Mouse (Mus musculus): Measurements from ENCODE around the gene Lrrfip1. TPM values are rescaled to one million over a fixed set of nuclear protein-coding genes. Genes with fewer than 3 reads are reported as not detected.

Gene Lrrfip1
- total RNA-seq, 1 experiment from 2014 or later: 190 TPM

GRCm38 (mm10) chr1:90981346-90981745 lies 17.2 kb upstream of the Lrrfip1 start:
- ATAC-seq (replicated peaks in 1 of 2; ENCODE audit: insufficient read depth in 1 of 2, low FRiP score in 2 of 2, low TSS enrichment in 1 of 2, low read depth in 1 of 2, poor library complexity in 2 of 2, severe bottlenecking in 2 of 2): no peak

GRCm38 (mm10) chr1:90995916-90996315 lies 2.6 kb upstream of the Lrrfip1 start:
- ATAC-seq (replicated peaks in 1 of 2; ENCODE audit: insufficient read depth in 1 of 2, low FRiP score in 2 of 2, low TSS enrichment in 1 of 2, low read depth in 1 of 2, poor library complexity in 2 of 2, severe bottlenecking in 2 of 2): no peak

DNA sequence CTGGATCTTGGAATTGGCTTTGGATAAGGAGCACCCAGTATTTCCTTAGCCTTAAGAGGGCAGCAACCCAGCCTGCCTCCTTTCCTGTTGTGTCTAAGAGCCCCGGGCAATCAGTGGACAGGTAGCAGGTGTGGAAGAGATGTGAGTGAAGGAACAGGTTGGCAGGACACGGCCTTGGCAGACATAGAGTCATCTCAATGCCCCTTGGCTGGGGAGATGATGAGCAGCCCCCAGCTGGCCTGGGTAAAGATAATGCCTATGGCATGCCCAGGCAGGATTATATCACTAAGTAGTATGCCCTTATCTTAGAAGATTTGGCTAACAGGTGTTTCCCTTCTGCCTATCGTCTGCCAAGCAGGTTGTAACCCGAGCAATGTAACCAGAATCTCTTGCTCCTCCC lies 1.4 kb upstream of the Lrrfip1 start:
- ATAC-seq (replicated peaks in 1 of 2; ENCODE audit: insufficient read depth in 1 of 2, low FRiP score in 2 of 2, low TSS enrichment in 1 of 2, low read depth in 1 of 2, poor library complexity in 2 of 2, severe bottlenecking in 2 of 2): no peak

- ATAC-seq (replicated peaks in 1 of 2; ENCODE audit: insufficient read depth in 1 of 2, low FRiP score in 2 of 2, low TSS enrichment in 1 of 2, low read depth in 1 of 2, poor library complexity in 2 of 2, severe bottlenecking in 2 of 2): no peak
These were observed 896 bp upstream of the Lrrfip1 start for GRCm38 (mm10) chr1:90997641-90998040.

- no peak for ATAC-seq (replicated peaks in 1 of 2; ENCODE audit: insufficient read depth in 1 of 2, low FRiP score in 2 of 2, low TSS enrichment in 1 of 2, low read depth in 1 of 2, poor library complexity in 2 of 2, severe bottlenecking in 2 of 2)
These were observed 514 bp downstream of the Lrrfip1 start for GRCm38 (mm10) chr1:90998891-90999611.

DNA sequence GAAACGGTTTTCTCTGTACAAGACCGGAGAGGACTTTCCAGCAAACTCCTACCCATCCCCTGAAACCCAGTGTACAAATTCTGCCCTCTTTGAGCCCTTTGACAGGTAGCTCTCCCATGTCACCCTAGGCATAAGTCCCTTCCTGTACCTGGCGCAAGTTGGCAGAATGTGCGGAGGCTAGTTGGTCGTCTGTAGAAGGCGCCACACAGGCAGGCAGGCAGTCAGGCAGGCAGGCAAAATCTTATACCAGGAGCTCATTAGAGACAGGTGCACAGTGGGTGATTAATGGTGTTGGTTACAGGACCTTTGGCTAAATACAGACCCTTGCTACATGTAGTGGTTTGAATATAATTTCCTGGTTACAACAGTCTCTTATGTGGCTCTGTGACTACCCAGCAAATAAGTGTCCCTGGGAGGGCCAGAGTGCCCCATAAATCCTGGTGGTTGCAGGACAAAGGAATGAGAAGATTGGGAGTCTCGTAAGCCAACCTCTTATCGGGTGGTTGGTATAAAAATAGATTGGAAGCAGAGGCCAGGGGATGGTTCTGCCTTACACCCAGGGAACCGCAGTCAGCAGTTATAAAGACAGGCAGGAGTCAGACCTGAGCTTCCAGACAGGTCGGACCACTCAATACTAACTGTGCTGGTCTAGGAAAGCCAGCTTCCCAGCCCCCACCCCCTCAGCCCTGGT lies 1.5 kb downstream of the Lrrfip1 start:
- ATAC-seq (replicated peaks in 1 of 2; ENCODE audit: insufficient read depth in 1 of 2, low FRiP score in 2 of 2, low TSS enrichment in 1 of 2, low read depth in 1 of 2, poor library complexity in 2 of 2, severe bottlenecking in 2 of 2): 0 out of 4 replicates have a peak, but pooled peaks have one; percentile 13 to 14

- no peak for ATAC-seq (replicated peaks in 1 of 2; ENCODE audit: insufficient read depth in 1 of 2, low FRiP score in 2 of 2, low TSS enrichment in 1 of 2, low read depth in 1 of 2, poor library complexity in 2 of 2, severe bottlenecking in 2 of 2)
These were observed 2.6 kb downstream of the Lrrfip1 start for GRCm38 (mm10) chr1:91001101-91001500.

GRCm38 (mm10) chr1:91001871-91002539 lies 3.5 kb downstream of the Lrrfip1 start:
- no peak for ATAC-seq (replicated peaks in 1 of 2; ENCODE audit: insufficient read depth in 1 of 2, low FRiP score in 2 of 2, low TSS enrichment in 1 of 2, low read depth in 1 of 2, poor library complexity in 2 of 2, severe bottlenecking in 2 of 2)

- 0 out of 4 replicates have a peak, but pooled peaks of 1 of the 2 experiments have one; percentile 27 for ATAC-seq (replicated peaks in 1 of 2; ENCODE audit: insufficient read depth in 1 of 2, low FRiP score in 2 of 2, low TSS enrichment in 1 of 2, low read depth in 1 of 2, poor library complexity in 2 of 2, severe bottlenecking in 2 of 2)
These were observed 4.1 kb downstream of the Lrrfip1 start for GRCm38 (mm10) chr1:91002641-91003040.

- ATAC-seq (replicated peaks in 1 of 2; ENCODE audit: insufficient read depth in 1 of 2, low FRiP score in 2 of 2, low TSS enrichment in 1 of 2, low read depth in 1 of 2, poor library complexity in 2 of 2, severe bottlenecking in 2 of 2): no peak
These were observed 5.2 kb downstream of the Lrrfip1 start for GRCm38 (mm10) chr1:91003522-91004253.

DNA sequence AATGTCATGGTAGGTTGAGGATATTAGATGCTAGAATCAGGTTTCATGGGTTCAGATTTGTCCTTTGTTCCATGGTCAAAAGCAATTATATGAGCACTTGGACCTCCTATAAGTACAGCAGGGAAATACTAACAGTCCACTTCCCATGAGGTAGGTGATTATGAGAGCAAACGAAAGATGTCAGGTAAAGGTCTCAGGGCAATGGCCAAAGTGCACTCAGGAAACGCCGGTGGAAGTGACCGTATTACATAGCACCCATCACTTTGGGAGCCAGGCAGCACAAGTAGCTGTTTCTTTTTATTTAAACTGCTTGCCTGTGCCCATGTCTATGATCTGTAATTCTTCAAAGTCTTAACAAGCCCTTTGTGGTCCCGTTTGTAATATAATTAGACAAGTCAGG lies 7.5 kb downstream of the Lrrfip1 start:
- no peak for ATAC-seq (replicated peaks in 1 of 2; ENCODE audit: insufficient read depth in 1 of 2, low FRiP score in 2 of 2, low TSS enrichment in 1 of 2, low read depth in 1 of 2, poor library complexity in 2 of 2, severe bottlenecking in 2 of 2)

GRCm38 (mm10) chr1:91006708-91007107 lies 8.2 kb downstream of the Lrrfip1 start:
- ATAC-seq (replicated peaks in 1 of 2; ENCODE audit: insufficient read depth in 1 of 2, low FRiP score in 2 of 2, low TSS enrichment in 1 of 2, low read depth in 1 of 2, poor library complexity in 2 of 2, severe bottlenecking in 2 of 2): no peak

- ATAC-seq (replicated peaks in 1 of 2; ENCODE audit: insufficient read depth in 1 of 2, low FRiP score in 2 of 2, low TSS enrichment in 1 of 2, low read depth in 1 of 2, poor library complexity in 2 of 2, severe bottlenecking in 2 of 2): no peak
These were observed 9.7 kb downstream of the Lrrfip1 start for GRCm38 (mm10) chr1:91008147-91008682.

DNA sequence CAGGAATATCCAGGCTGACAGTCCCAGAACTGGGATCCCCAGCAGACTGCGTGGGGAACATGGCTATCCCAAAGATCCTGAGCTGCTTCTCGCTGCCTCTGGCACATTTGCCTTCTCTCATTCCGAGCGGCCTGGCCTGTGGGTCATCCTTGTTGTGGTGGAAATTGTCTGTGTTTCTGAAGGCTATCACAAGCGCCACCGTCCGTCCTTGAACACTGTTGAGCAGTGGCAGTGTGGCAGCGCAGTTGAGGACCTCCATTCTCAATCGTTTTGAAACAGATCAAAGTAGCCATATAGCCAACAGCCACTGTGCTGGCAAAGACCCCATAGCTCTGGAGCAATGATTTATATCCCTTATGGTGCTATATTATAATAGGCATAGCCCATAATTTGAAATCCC lies 10.2 kb downstream of the Lrrfip1 start:
- no peak for ATAC-seq (replicated peaks in 1 of 2; ENCODE audit: insufficient read depth in 1 of 2, low FRiP score in 2 of 2, low TSS enrichment in 1 of 2, low read depth in 1 of 2, poor library complexity in 2 of 2, severe bottlenecking in 2 of 2)

DNA sequence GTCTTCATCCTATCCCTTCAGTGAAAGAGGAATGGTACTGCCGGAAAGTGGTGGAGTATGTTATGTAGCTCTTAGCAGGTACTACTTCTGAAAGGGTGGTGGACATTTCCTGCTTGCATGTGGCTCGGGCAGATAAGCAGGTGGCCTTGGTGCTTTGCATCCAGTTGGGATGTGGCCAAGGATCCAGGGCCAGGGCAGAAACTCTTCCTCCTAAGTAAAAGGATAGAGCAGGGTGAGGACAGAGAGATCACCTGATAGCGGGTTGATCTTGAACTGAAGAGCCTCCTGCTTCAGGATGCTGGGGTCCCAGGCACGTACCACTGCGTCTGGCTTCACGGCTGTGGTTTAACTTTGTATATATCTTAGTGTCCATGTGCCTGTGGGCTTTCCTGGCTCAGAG lies 10.7 kb downstream of the Lrrfip1 start:
- ATAC-seq (replicated peaks in 1 of 2; ENCODE audit: insufficient read depth in 1 of 2, low FRiP score in 2 of 2, low TSS enrichment in 1 of 2, low read depth in 1 of 2, poor library complexity in 2 of 2, severe bottlenecking in 2 of 2): no peak

DNA sequence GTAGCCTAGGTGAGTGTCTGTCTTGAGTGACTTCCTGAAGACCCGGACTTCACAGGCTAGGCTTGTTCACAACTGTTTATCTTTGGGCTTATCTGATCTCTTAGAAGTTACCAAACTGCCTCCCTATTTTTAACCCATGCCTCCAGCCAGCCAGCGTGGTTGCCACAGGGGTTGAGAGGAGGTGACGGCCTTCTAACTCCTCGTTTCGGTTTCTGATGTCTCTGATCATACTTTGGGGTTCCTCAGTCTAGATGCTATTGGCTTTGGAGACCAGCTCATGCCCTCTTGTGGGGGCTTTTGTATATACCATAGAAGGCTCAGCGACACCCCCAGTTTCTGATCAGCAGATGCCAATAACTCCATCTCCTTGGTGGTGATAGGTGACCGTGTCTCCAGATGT lies 11.7 kb downstream of the Lrrfip1 start:
- ATAC-seq (replicated peaks in 1 of 2; ENCODE audit: insufficient read depth in 1 of 2, low FRiP score in 2 of 2, low TSS enrichment in 1 of 2, low read depth in 1 of 2, poor library complexity in 2 of 2, severe bottlenecking in 2 of 2): no peak

GRCm38 (mm10) chr1:91010716-91011115 lies 12.2 kb downstream of the Lrrfip1 start:
- no peak for ATAC-seq (replicated peaks in 1 of 2; ENCODE audit: insufficient read depth in 1 of 2, low FRiP score in 2 of 2, low TSS enrichment in 1 of 2, low read depth in 1 of 2, poor library complexity in 2 of 2, severe bottlenecking in 2 of 2)

Data from hematopoietic stem cell, adult 5-6 weeks (primary cell).